In the genomic region with DNA sequence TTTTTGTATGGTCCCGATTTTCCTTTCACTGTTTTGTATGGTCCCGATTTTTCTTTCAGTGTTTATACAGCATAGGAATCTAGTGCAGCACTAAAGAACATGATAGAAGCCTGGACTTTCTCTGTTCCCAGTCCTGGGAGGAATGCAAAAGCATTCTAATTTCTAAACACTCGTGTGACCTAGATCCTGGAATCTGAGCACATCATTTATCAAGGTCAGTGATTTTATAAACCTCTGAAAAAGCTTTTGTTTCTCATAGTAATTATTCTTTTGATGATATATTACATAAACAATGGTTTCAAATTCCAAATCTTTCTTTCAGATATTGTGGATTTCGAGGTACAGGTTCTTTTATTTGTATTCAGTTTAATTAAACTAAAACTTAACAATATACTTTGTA, we compare ENCODE assay signal across 11 mouse cellular contexts.
"Had no signal": no experiment of that assay in that cellular context is flagged by ENCODE, and none has a peak within 500 bp of the region (broad histone marks: within the 10 kb centered on the region; RNA-seq: fewer than 3 reads in every experiment).

No protein-coding gene starts in this region.

- DNase-seq: right cerebral cortex, adult 18-20 months; right cerebral cortex, postnatal 14 days; right cerebral cortex, postnatal 25 days; right cerebral cortex, postnatal 4 days; spleen, adult 18-20 months; thymus, adult 18-20 months; thymus, adult 2 months; thymus, postnatal 14 days; thymus, postnatal 25 days; thymus, postnatal 36 days; thymus, postnatal 4 days had no signal
